Mouse (Mus musculus): ENCODE measurements at regions not wholly inside any gene's neighbourhood (a gene's known extent, or its start where the extent isn't known, plus 50 kb on each side); places are given as distances from the start of the nearest gene placed in this dataset.
A peak's percentile ranks its signal among the peaks of the same experiment; 100 is the strongest.

GRCm38 (mm10) chr2:143305747-143306570 is 227.7 kb downstream of the Otor start:
- peak; percentile 70 to 81 for DNase-seq (ENCODE audit: low spot score in 2 of 2)

GRCm38 (mm10) chr2:143306571-143306925 is 228.3 kb downstream of the Otor start:
- DNase-seq (ENCODE audit: low spot score in 2 of 2): no peak

GRCm38 (mm10) chr2:143325486-143325885 is 220.5 kb upstream of the Pcsk2 start:
- DNase-seq (ENCODE audit: low spot score in 2 of 2): no peak

- no peak for DNase-seq (ENCODE audit: low spot score in 2 of 2)
Observed at GRCm38 (mm10) chr2:143332071-143332470, 213.9 kb upstream of the Pcsk2 start.

GRCm38 (mm10) chr2:143340364-143340763 is 205.6 kb upstream of the Pcsk2 start:
- DNase-seq (ENCODE audit: low spot score in 2 of 2): no peak

- no peak for DNase-seq (ENCODE audit: low spot score in 2 of 2)
Observed at GRCm38 (mm10) chr2:143364193-143364592, 181.8 kb upstream of the Pcsk2 start.

- peak; percentile 54 to 63 for DNase-seq (ENCODE audit: low spot score in 2 of 2)
Observed at GRCm38 (mm10) chr2:143365976-143366375, 180.0 kb upstream of the Pcsk2 start.
